Mouse (Mus musculus) forebrain, embryonic 14.5 days (tissue): ENCODE results near the gene Fgfr2. TPM values are rescaled to one million over a fixed set of nuclear protein-coding genes. Genes with fewer than 3 reads are reported as not detected.

Source experiments
- ATAC-seq: fragments of 200-750 bp; cut with Nextera tagmentation; 2 replicates; pipeline ENCODE4 v1.8.0; 2017; ENCODE audit warnings: mild to moderate bottlenecking, moderate library complexity
- DNase-seq: peaks from one replicate; pipeline ENCODE4 v3.0.0-alpha.2; 2015; ENCODE audit warnings: low spot score
- H3K27ac ChIP-seq: fragments of 300-500 bp; sonication (generic); 2 replicates; pipeline ENCODE4 v1.5.1; 2014; ENCODE audit warnings: low read depth, mild to moderate bottlenecking, control low read depth, low read length, moderate library complexity
- H3K27me3 ChIP-seq: fragments of 300-500 bp; sonication (generic); replicated peaks from 2 replicates; pipeline ENCODE4 v1.6.1; 2014; ENCODE audit warnings: low read length, control low read depth, mixed read lengths; ENCODE audit not compliant: control insufficient read depth, insufficient read depth
- H3K36me3 ChIP-seq: fragments of 300-500 bp; sonication (generic); 2 replicates; pipeline ENCODE4 v1.6.1; 2014; ENCODE audit warnings: low read length, control low read depth; ENCODE audit not compliant: control insufficient read depth, insufficient read depth
- H3K4me1 ChIP-seq: fragments of 300-500 bp; sonication (generic); 2 replicates; pipeline ENCODE4 v1.6.1; 2014; ENCODE audit warnings: antibody characterized with exemption, low read length, control low read depth; ENCODE audit not compliant: control insufficient read depth, insufficient read depth
- H3K4me2 ChIP-seq: fragments of 300-500 bp; sonication (generic); 2 replicates; pipeline ENCODE4 v1.6.1; 2014; ENCODE audit warnings: mild to moderate bottlenecking, control low read depth, low read length
- H3K4me3 ChIP-seq: fragments of 300-500 bp; sonication (generic); 2 replicates; pipeline ENCODE4 v1.5.1; 2014; ENCODE audit warnings: low read depth, low read length, control low read depth
- H3K9ac ChIP-seq: fragments of 300-500 bp; sonication (generic); 2 replicates; pipeline ENCODE4 v1.6.1; 2014; ENCODE audit warnings: mild to moderate bottlenecking, low read length, control low read depth, moderate library complexity
- H3K9me3 ChIP-seq: fragments of 300-500 bp; sonication (generic); replicated peaks from 2 replicates; pipeline ENCODE4 v1.6.1; 2016; ENCODE audit warnings: low read length, control low read depth, mixed read lengths; ENCODE audit not compliant: control insufficient read depth
- WGBS: fragments of 180-500 bp; shearing (Covaris S2); extraction: QIAGEN DNeasy Blood & Tissue Kit; methylation state at CpG from one replicate; pipeline ENCODE4 v1.1.7; 2014; 5-methylcytosine and 5-hydroxymethylcytosine counted together
- polyA plus RNA-seq: library from polyadenylated mRNA; unstranded; fragments of >200 nt; fragmentation: Nextera tagmentation; extraction: Ambion mirVana; gene quantifications from 2 replicates; pipeline ENCODE4 v1.2.1, GENCODE M21; 2014

The Fgfr2 gene
- polyA plus RNA-seq, 1 experiment from 2014 or later: 35.9 TPM

GRCm38 (mm10) chr7:132732136-132732789 is 390.9 kb downstream of the Fgfr2 start:
- ATAC-seq: peak; percentile 41
- whole genome bisulfite sequencing: 11% methylated on average over 6 of the region's 6 CpGs
- Histone ChIP-seq H3K27ac (peak overlapping the region; percentile 78), H3K36me3 (no peaks in the 10 kb centered on the region; the same call in 1 of the 2 replicates), H3K27me3 (no peaks in the 10 kb centered on the region), H3K4me3 (no peak overlapping the region), H3K4me1 (peaks cover 67% of the 10 kb centered on the region), H3K9me3 (no peaks in the 10 kb centered on the region), H3K9ac (0 out of 2 replicates have a peak overlapping the region, but pooled peaks have one; percentile 25), H3K4me2 (no peak overlapping the region)
- peak; percentile 78 for DNase-seq

GRCm38 (mm10) chr7:132731558-132731957 is 391.6 kb downstream of the Fgfr2 start:
- no peaks in the 10 kb centered on the region for H3K27me3 ChIP-seq
- peaks cover 70% of the 10 kb centered on the region for H3K4me1 ChIP-seq
- 2% methylated on average over 6 of the region's 6 CpGs for WGBS
- no peaks in the 10 kb centered on the region for H3K9me3 ChIP-seq
- DNase-seq (peak; percentile 81), ATAC-seq (peak; percentile 76)
- no peak overlapping the region for H3K4me3 ChIP-seq
- no peaks in the 10 kb centered on the region; the same call in 1 of the 2 replicates for H3K36me3 ChIP-seq
- peak overlapping the region; percentile 78 for H3K27ac ChIP-seq
- H3K4me2 ChIP-seq: no peak overlapping the region
- H3K9ac ChIP-seq: no peak overlapping the region

GRCm38 (mm10) chr7:132730510-132730909 is 392.6 kb downstream of the Fgfr2 start:
- Histone ChIP-seq H3K27ac (peak overlapping the region; percentile 78), H3K4me1 (peaks cover 63% of the 10 kb centered on the region), H3K9ac (no peak overlapping the region), H3K36me3 (no peaks in the 10 kb centered on the region; the same call in 1 of the 2 replicates), H3K9me3 (no peaks in the 10 kb centered on the region), H3K4me3 (no peak overlapping the region), H3K4me2 (no peak overlapping the region), H3K27me3 (no peaks in the 10 kb centered on the region)
- ATAC-seq (no peak), DNase-seq (peak; percentile 23)
- WGBS: 42% methylated on average over 7 of the region's 7 CpGs

- 81% methylated on average over 4 of the region's 4 CpGs for WGBS
- DNase-seq: no peak
- H3K27me3 ChIP-seq: no peaks in the 10 kb centered on the region
- no peaks in the 10 kb centered on the region for H3K9me3 ChIP-seq
- H3K4me3 ChIP-seq: no peak overlapping the region
- H3K4me1 ChIP-seq: peaks cover 60% of the 10 kb centered on the region
- H3K9ac ChIP-seq: no peak overlapping the region
- ATAC-seq: no peak
- H3K36me3 ChIP-seq: no peaks in the 10 kb centered on the region; the same call in 1 of the 2 replicates
- H3K27ac ChIP-seq: peak overlapping the region; percentile 21; the same call in 1 of the 2 replicates
- no peak overlapping the region for H3K4me2 ChIP-seq
Observed at GRCm38 (mm10) chr7:132729093-132729831, 393.9 kb downstream of the Fgfr2 start.

- Histone ChIP-seq H3K27me3 (no peaks in the 10 kb centered on the region), H3K27ac (no peak overlapping the region), H3K4me3 (no peak overlapping the region), H3K9ac (no peak overlapping the region), H3K4me1 (peaks cover 40% of the 10 kb centered on the region), H3K4me2 (no peak overlapping the region), H3K36me3 (no peaks in the 10 kb centered on the region; the same call in 1 of the 2 replicates), H3K9me3 (no peaks in the 10 kb centered on the region)
- WGBS: 63% methylated on average over 13 of the region's 13 CpGs
- DNase-seq (no peak), ATAC-seq (no peak)
Observed at GRCm38 (mm10) chr7:132726106-132726861, 396.9 kb downstream of the Fgfr2 start.

GRCm38 (mm10) chr7:132724501-132725062 is 398.6 kb downstream of the Fgfr2 start:
- Histone ChIP-seq H3K27me3 (no peaks in the 10 kb centered on the region), H3K9me3 (no peaks in the 10 kb centered on the region), H3K36me3 (no peaks in the 10 kb centered on the region; the same call in 1 of the 2 replicates), H3K27ac (no peak overlapping the region), H3K4me3 (no peak overlapping the region), H3K4me1 (peaks cover 27% of the 10 kb centered on the region), H3K4me2 (no peak overlapping the region), H3K9ac (no peak overlapping the region)
- 95% methylated on average over 5 of the region's 5 CpGs for WGBS
- no peak for ATAC-seq
- DNase-seq: no peak

GRCm38 (mm10) chr7:132723906-132724305 is 399.2 kb downstream of the Fgfr2 start:
- peak; percentile 66 for DNase-seq
- no peak overlapping the region for H3K4me2 ChIP-seq
- no peaks in the 10 kb centered on the region for H3K9me3 ChIP-seq
- peaks cover 24% of the 10 kb centered on the region for H3K4me1 ChIP-seq
- no peak overlapping the region for H3K27ac ChIP-seq
- H3K4me3 ChIP-seq: no peak overlapping the region
- no peaks in the 10 kb centered on the region for H3K36me3 ChIP-seq
- ATAC-seq: no peak
- H3K27me3 ChIP-seq: no peaks in the 10 kb centered on the region
- 80% methylated on average over 11 of the region's 11 CpGs for WGBS
- no peak overlapping the region for H3K9ac ChIP-seq

GRCm38 (mm10) chr7:132722401-132723370 is 400.5 kb downstream of the Fgfr2 start:
- no peak overlapping the region for H3K27ac ChIP-seq
- no peaks in the 10 kb centered on the region for H3K27me3 ChIP-seq
- WGBS: 85% methylated on average over 12 of the region's 12 CpGs
- DNase-seq (no peak), ATAC-seq (no peak)
- no peak overlapping the region for H3K4me2 ChIP-seq
- H3K9ac ChIP-seq: no peak overlapping the region
- H3K4me3 ChIP-seq: no peak overlapping the region
- H3K9me3 ChIP-seq: no peaks in the 10 kb centered on the region
- peaks cover 21% of the 10 kb centered on the region for H3K4me1 ChIP-seq
- H3K36me3 ChIP-seq: no peaks in the 10 kb centered on the region
